Mouse (Mus musculus): ENCODE data around the gene Ifna12. TPM values are rescaled to one million over a fixed set of nuclear protein-coding genes. Genes with fewer than 3 reads are reported as not detected.

The Ifna12 gene
- polyA plus RNA-seq, 1 experiment from 2014 or later = not detected

Other genes with a start within 250 kb of the Ifna12 start
- gene Hacd4, start 164.4 kb downstream of the Ifna12 start, polyA plus RNA-seq (2015; fragmentation: Nextera tagmentation; extraction: Ambion mirVana) = 5.2 and 5.6 TPM in 2 replicates
- not detected in 2 replicates for gene Ifnb1, start 80.6 kb downstream of the Ifna12 start, polyA plus RNA-seq (2015; fragmentation: Nextera tagmentation; extraction: Ambion mirVana)
- gene Ifna15, start 45.1 kb downstream of the Ifna12 start, polyA plus RNA-seq (2015; fragmentation: Nextera tagmentation; extraction: Ambion mirVana) = not detected in 2 replicates
- not detected in 2 replicates for gene Ifna14, start 31.6 kb downstream of the Ifna12 start, polyA plus RNA-seq (2015; fragmentation: Nextera tagmentation; extraction: Ambion mirVana)
- gene Ifna9, start 11.0 kb downstream of the Ifna12 start, polyA plus RNA-seq (2015; fragmentation: Nextera tagmentation; extraction: Ambion mirVana) = not detected in 2 replicates
- gene C87499, start 31.0 kb upstream of the Ifna12 start, polyA plus RNA-seq (2015; fragmentation: Nextera tagmentation; extraction: Ambion mirVana) = not detected in 2 replicates
- gene Ifna13, start 41.1 kb upstream of the Ifna12 start, polyA plus RNA-seq (2015; fragmentation: Nextera tagmentation; extraction: Ambion mirVana) = not detected in 2 replicates
- not detected in 2 replicates for gene Ifna16, start 73.5 kb upstream of the Ifna12 start, polyA plus RNA-seq (2015; fragmentation: Nextera tagmentation; extraction: Ambion mirVana)
- gene Ifna2, start 80.5 kb upstream of the Ifna12 start, polyA plus RNA-seq (2015; fragmentation: Nextera tagmentation; extraction: Ambion mirVana) = not detected in 2 replicates
- not detected in 2 replicates for gene Ifnab, start 88.0 kb upstream of the Ifna12 start, polyA plus RNA-seq (2015; fragmentation: Nextera tagmentation; extraction: Ambion mirVana)
- gene Gm26566, start 118.4 kb upstream of the Ifna12 start, polyA plus RNA-seq (2015; fragmentation: Nextera tagmentation; extraction: Ambion mirVana) = 0.25 and 0.29 TPM in 2 replicates
- gene Klhl9, start 119.1 kb upstream of the Ifna12 start, polyA plus RNA-seq (2015; fragmentation: Nextera tagmentation; extraction: Ambion mirVana) = 24.6 and 33.1 TPM in 2 replicates
- not detected in 2 replicates for gene Gm13271, start 151.5 kb upstream of the Ifna12 start, polyA plus RNA-seq (2015; fragmentation: Nextera tagmentation; extraction: Ambion mirVana)
- not detected in 2 replicates for gene Gm13283, start 156.7 kb upstream of the Ifna12 start, polyA plus RNA-seq (2015; fragmentation: Nextera tagmentation; extraction: Ambion mirVana)
- gene Gm13290, start 170.5 kb upstream of the Ifna12 start, polyA plus RNA-seq (2015; fragmentation: Nextera tagmentation; extraction: Ambion mirVana) = not detected in 2 replicates
- not detected in 2 replicates for gene Gm13289, start 173.5 kb upstream of the Ifna12 start, polyA plus RNA-seq (2015; fragmentation: Nextera tagmentation; extraction: Ambion mirVana)
- not detected in 2 replicates for gene Gm13272, start 176.5 kb upstream of the Ifna12 start, polyA plus RNA-seq (2015; fragmentation: Nextera tagmentation; extraction: Ambion mirVana)
- not detected in 2 replicates for gene Ifnz, start 178.8 kb upstream of the Ifna12 start, polyA plus RNA-seq (2015; fragmentation: Nextera tagmentation; extraction: Ambion mirVana)
- gene Gm13276, start 182.3 kb upstream of the Ifna12 start, polyA plus RNA-seq (2015; fragmentation: Nextera tagmentation; extraction: Ambion mirVana) = 0.23 TPM in 1 of 2 replicates, not detected in the other
- gene Gm13277, start 185.3 kb upstream of the Ifna12 start, polyA plus RNA-seq (2015; fragmentation: Nextera tagmentation; extraction: Ambion mirVana) = not detected in 2 replicates
- not detected in 2 replicates for gene Gm13278, start 188.2 kb upstream of the Ifna12 start, polyA plus RNA-seq (2015; fragmentation: Nextera tagmentation; extraction: Ambion mirVana)
- gene Gm13275, start 191.1 kb upstream of the Ifna12 start, polyA plus RNA-seq (2015; fragmentation: Nextera tagmentation; extraction: Ambion mirVana) = not detected in 2 replicates
- gene Gm13279, start 194.0 kb upstream of the Ifna12 start, polyA plus RNA-seq (2015; fragmentation: Nextera tagmentation; extraction: Ambion mirVana) = not detected in 2 replicates
- 0.25 and 0.31 TPM in 2 replicates for gene Gm13285, start 196.3 kb upstream of the Ifna12 start, polyA plus RNA-seq (2015; fragmentation: Nextera tagmentation; extraction: Ambion mirVana)
- gene Gm13287, start 199.9 kb upstream of the Ifna12 start, polyA plus RNA-seq (2015; fragmentation: Nextera tagmentation; extraction: Ambion mirVana) = not detected in 2 replicates
- not detected in 2 replicates for gene Gm13288, start 202.2 kb upstream of the Ifna12 start, polyA plus RNA-seq (2015; fragmentation: Nextera tagmentation; extraction: Ambion mirVana)
- gene Ifna7, start 212.9 kb upstream of the Ifna12 start, polyA plus RNA-seq (2015; fragmentation: Nextera tagmentation; extraction: Ambion mirVana) = not detected in 2 replicates
- gene Ifna11, start 216.6 kb upstream of the Ifna12 start, polyA plus RNA-seq (2015; fragmentation: Nextera tagmentation; extraction: Ambion mirVana) = not detected in 2 replicates
- not detected in 2 replicates for gene Ifna6, start 224.0 kb upstream of the Ifna12 start, polyA plus RNA-seq (2015; fragmentation: Nextera tagmentation; extraction: Ambion mirVana)
- gene Ifna5, start 232.1 kb upstream of the Ifna12 start, polyA plus RNA-seq (2015; fragmentation: Nextera tagmentation; extraction: Ambion mirVana) = not detected in 2 replicates
- not detected in 2 replicates for gene Ifna4, start 238.5 kb upstream of the Ifna12 start, polyA plus RNA-seq (2015; fragmentation: Nextera tagmentation; extraction: Ambion mirVana)
- gene Ifna1, start 246.7 kb upstream of the Ifna12 start, polyA plus RNA-seq (2015; fragmentation: Nextera tagmentation; extraction: Ambion mirVana) = not detected in 2 replicates

Data from liver, embryonic 13.5 days (tissue).